In genomic region chr3:95439670-95440069, GRCm38 (mm10) we compare ENCODE assay signal across 34 mouse cellular contexts. TPM values are rescaled to one million over a fixed set of nuclear protein-coding genes. Genes with fewer than 3 reads are reported as not detected.
"Had no signal": no experiment of that assay in that cellular context is flagged by ENCODE, and none has a peak within 500 bp of the region (broad histone marks: within the 10 kb centered on the region; RNA-seq: fewer than 3 reads in every experiment).

No protein-coding gene starts in this region.

- H3K9me3 ChIP-seq: heart, embryonic 13.5 days; heart, embryonic 15.5 days; hindbrain, embryonic 10.5 days; hindbrain, embryonic 12.5 days; intestine, embryonic 15.5 days; limb, embryonic 10.5 days; limb, embryonic 12.5 days had no signal

- DNase-seq: gastrocnemius, postnatal 14 days; gastrocnemius, postnatal 36 days; heart, adult 2 months; heart, postnatal 4 days; kidney, adult 18-20 months; kidney, adult 8-10 months; kidney, postnatal 10 days; kidney, postnatal 25 days; kidney, postnatal 4 days had no signal

- H3K27me3 ChIP-seq: heart, embryonic 13.5 days; heart, embryonic 15.5 days; hindbrain, embryonic 12.5 days; intestine, embryonic 15.5 days; limb, embryonic 12.5 days had no signal

- H3K4me2 ChIP-seq: heart, embryonic 11.5 days; heart, embryonic 13.5 days; heart, embryonic 15.5 days; hindbrain, embryonic 12.5 days; hindbrain, embryonic 14.5 days; intestine, embryonic 15.5 days; limb, embryonic 12.5 days had no signal

- H3K4me3 ChIP-seq: heart, adult 2 months; heart, embryonic 13.5 days; heart, embryonic 15.5 days; hindbrain, embryonic 10.5 days; hindbrain, embryonic 12.5 days; intestine, embryonic 15.5 days; layer of hippocampus, adult 2 months; left cerebral cortex, adult 2 months; limb, embryonic 10.5 days; limb, embryonic 12.5 days had no signal

- H3K4me1 ChIP-seq: intestine, embryonic 15.5 days had no signal

- H3K27ac ChIP-seq: heart, adult 2 months; heart, embryonic 13.5 days; heart, embryonic 15.5 days; hindbrain, embryonic 10.5 days; hindbrain, embryonic 12.5 days; hindbrain, embryonic 14.5 days; intestine, embryonic 15.5 days; layer of hippocampus, adult 2 months; left cerebral cortex, adult 2 months; limb, embryonic 10.5 days; limb, embryonic 12.5 days; liver, embryonic 14.5 days had no signal

- H3K9ac ChIP-seq: heart, embryonic 13.5 days; heart, embryonic 15.5 days; hindbrain, embryonic 12.5 days; hindbrain, embryonic 14.5 days; intestine, embryonic 15.5 days; limb, embryonic 12.5 days; liver, embryonic 14.5 days had no signal

- ATAC-seq: forebrain, embryonic 16.5 days; hindbrain, embryonic 16.5 days; inflammation-experienced regulatory T-cells, adult 6 months; intestine, embryonic 15.5 days; intestine, postnatal 0 days had no signal

RNA-seq across cellular contexts. Expression of gene 4930558C23Rik, which starts 37.0 kb away (rescaled TPM):
- total RNA-seq: gastrocnemius, postnatal 14 days; gastrocnemius, postnatal 36 days; granulocyte monocyte progenitor cell, adult 5-6 weeks; heart, adult 2 months; heart, postnatal 25 days; heart, postnatal 4 days; layer of hippocampus, adult 2 months; layer of hippocampus, postnatal 10 days; layer of hippocampus, postnatal 25 days; left cerebral cortex, adult 2 months; left cerebral cortex, postnatal 14 days; left cerebral cortex, postnatal 36 days had no signal
- polyA plus RNA-seq: forebrain, embryonic 16.5 days; frontal cortex, adult 2 months; heart, adult 2 months; heart, embryonic 11.5 days; heart, embryonic 13.5 days; heart, embryonic 15.5 days; heart, postnatal 0 days; hindbrain, embryonic 10.5 days; hindbrain, embryonic 12.5 days; hindbrain, embryonic 14.5 days; hindbrain, embryonic 16.5 days; inflammation-experienced regulatory T-cells, adult 6 months; intestine, embryonic 15.5 days; intestine, postnatal 0 days; kidney, embryonic 14.5 days; limb, embryonic 10.5 days; limb, embryonic 12.5 days; liver, embryonic 14.5 days had no signal

RNA-seq across cellular contexts. Expression of gene Ctsk, which starts 59.4 kb away (rescaled TPM):
- total RNA-seq: granulocyte monocyte progenitor cell, adult 5-6 weeks had no signal
